Mouse (Mus musculus): ENCODE data around the gene Agap1. TPM values are rescaled to one million over a fixed set of nuclear protein-coding genes. Genes with fewer than 3 reads are reported as not detected.

The Agap1 gene
- polyA plus RNA-seq, 1 experiment from 2014 or later = 10.3 TPM

DNA sequence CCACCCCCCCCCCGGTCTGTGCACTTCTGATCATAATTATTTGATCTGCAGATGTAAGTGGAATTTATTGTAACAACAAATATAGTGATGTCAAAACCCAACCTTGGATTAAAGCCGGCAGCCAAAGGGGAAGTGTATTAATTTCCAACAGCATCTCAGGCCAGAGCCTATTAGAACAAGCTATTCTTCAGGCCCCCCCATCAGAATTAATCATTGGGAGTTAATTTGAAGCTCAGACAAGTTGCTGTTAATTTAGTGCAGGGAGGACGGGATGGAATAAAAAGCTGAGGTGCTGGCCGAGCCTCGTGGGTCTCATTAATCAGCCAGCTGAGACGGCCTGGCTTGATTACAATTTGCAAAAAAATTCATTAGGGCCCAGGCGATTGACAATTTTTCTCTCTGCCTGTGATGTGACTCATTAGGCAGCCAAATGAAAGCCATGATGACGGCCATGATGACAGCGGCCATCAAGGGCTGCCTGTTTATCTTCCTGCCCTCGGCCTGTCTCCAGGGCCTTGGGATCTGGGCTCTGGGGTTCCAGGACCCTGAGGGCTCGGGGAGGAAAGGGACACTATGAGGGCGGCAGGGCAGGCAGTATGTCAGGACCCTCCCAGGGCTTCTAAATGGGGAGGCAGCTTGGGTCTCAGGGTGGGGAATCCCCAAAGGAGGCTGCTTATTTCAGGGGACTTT, 471.0 kb downstream of the Agap1 start:
- peaks cover 49% of the 10 kb centered on the region for H3K4me1 ChIP-seq

DNA sequence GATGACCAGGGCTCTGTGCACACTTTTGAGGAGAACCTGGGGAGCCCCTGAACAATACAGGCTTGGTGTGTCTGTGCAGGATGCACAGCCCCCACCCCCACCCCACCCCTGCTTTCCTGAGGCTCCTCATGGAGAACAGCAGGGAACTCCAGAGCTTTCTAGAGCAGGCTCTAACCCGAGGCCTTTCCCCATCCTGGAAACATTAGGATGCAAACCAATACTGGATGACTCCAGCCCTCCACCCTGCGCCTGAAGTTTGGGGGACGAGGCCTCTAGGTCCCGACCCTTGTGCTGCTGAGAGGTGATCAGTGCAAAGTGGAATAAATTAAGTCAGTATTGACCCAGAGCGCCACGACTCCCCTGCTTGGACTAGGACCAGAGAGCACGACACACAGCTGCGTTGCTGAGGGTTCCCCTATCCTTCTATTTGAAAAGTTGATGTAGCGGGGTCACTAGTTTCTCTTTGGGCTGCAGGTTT, 472.0 kb downstream of the Agap1 start:
- DNase-seq (ENCODE audit: low spot score) = no peak
- peaks cover 100% of the 10 kb centered on the region for H3K27me3 ChIP-seq (ENCODE audit: insufficient read depth, poor library complexity, severe bottlenecking)
- H3K4me1 ChIP-seq = peaks cover 59% of the 10 kb centered on the region
- H3K36me3 ChIP-seq = no peaks in the 10 kb centered on the region
- no peak overlapping the region for H3K27ac ChIP-seq
- WGBS = 5% methylated on average over 9 of the region's 9 CpGs
- H3K4me3 ChIP-seq = peak overlapping the region; percentile 56
- H3K9me3 ChIP-seq = no peaks in the 10 kb centered on the region

More for the DNA sequence above, 471.0 kb downstream of the Agap1 start:
- no peak for DNase-seq (ENCODE audit: low spot score)
- no peaks in the 10 kb centered on the region for H3K36me3 ChIP-seq
- H3K9me3 ChIP-seq = no peaks in the 10 kb centered on the region
- H3K4me3 ChIP-seq = no peak overlapping the region
- peaks cover 100% of the 10 kb centered on the region for H3K27me3 ChIP-seq (ENCODE audit: insufficient read depth, poor library complexity, severe bottlenecking)
- 19% methylated on average over 12 of the region's 12 CpGs for WGBS
- H3K27ac ChIP-seq = no peak overlapping the region

DNA sequence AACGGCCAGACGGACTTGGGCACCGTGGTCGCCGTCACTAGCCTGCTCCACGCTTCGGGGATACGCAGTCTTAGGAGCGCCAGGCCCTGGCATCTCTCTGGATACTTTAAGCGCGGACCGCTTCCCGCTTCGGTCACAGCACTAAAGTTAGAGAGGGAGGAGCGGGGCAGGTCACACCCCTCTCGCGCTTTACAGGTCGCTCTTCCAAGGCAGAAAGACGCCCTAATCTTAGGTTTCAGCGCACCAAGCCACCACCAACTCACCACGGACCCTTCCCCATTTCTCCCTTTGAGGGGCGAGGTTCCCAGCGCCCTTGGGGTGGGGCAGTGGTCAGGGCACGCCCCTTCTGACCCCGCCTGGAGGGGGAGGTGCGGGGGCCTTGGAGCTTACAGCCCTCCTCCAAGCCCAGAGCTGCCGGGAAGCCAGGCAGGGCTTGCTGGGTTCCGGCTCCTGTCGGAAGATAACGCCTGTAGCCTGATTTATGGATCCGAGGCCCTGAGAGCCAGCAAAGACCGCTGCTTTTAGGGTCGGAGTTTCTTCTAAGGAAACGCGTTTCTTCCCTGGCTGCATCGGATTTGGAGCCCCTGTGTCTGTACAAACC, 472.6 kb downstream of the Agap1 start:
- Histone ChIP-seq H3K27ac (no peak overlapping the region), H3K4me3 (peak overlapping the region; percentile 56), H3K36me3 (no peaks in the 10 kb centered on the region), H3K27me3 (ENCODE audit: insufficient read depth, poor library complexity, severe bottlenecking) (peaks cover 100% of the 10 kb centered on the region), H3K4me1 (peaks cover 64% of the 10 kb centered on the region), H3K9me3 (no peaks in the 10 kb centered on the region)
- WGBS = 2% methylated on average over 36 of the region's 36 CpGs
- no peak for DNase-seq (ENCODE audit: low spot score)

DNA sequence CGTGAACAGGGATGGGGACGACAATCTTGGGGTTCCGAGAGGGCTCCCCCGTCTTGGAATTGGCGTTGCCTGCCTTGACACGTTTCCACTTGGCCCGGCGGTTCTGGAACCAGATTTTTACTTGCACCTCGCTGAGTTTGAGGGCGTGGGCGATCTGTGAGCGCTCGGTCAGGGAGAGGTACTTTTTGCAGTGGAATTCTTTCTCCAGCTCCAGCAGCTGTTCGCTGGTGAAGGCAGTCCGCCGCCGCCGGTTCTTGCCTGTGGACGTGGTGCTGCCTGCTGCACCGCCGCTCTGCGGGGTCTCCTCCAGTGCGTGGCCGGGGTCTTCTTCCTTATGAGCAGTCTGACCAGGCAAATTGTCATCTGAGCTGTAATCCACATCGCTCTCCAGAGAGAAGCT, 474.1 kb downstream of the Agap1 start:
- DNase-seq (ENCODE audit: low spot score) = no peak

DNA sequence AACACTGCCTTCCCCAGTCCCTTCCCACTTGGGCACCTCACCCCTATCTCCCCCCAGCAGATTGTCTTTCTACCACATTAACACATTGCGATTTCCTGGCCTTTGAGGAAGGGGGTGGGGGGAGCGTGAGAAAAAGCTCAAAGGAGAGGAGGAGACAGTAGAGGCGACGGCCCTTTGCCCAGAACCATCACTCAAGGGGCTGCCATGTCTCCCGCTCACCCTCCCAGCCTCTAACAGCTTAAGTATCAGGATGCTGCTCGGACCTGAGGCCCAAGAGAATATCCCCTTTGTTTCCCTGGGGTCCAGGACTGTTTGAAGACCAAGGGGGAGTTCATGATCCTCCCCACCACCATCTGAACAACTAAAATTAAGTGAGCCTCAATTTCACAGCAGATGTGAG, 474.6 kb downstream of the Agap1 start:
- Histone ChIP-seq H3K4me3 (peak overlapping the region; percentile 27), H3K9me3 (no peaks in the 10 kb centered on the region), H3K27me3 (ENCODE audit: insufficient read depth, poor library complexity, severe bottlenecking) (peaks cover 98% of the 10 kb centered on the region), H3K4me1 (peaks cover 46% of the 10 kb centered on the region), H3K36me3 (no peaks in the 10 kb centered on the region), H3K27ac (no peak overlapping the region)
- WGBS = 2% methylated on average over 6 of the region's 6 CpGs
- no peak for DNase-seq (ENCODE audit: low spot score)

More for the DNA sequence above, 474.1 kb downstream of the Agap1 start:
- no peaks in the 10 kb centered on the region for H3K9me3 ChIP-seq
- peaks cover 98% of the 10 kb centered on the region for H3K27me3 ChIP-seq (ENCODE audit: insufficient read depth, poor library complexity, severe bottlenecking)
- no peak overlapping the region for H3K27ac ChIP-seq
- no peaks in the 10 kb centered on the region for H3K36me3 ChIP-seq
- WGBS = 5% methylated on average over 25 of the region's 25 CpGs
- H3K4me3 ChIP-seq = peak overlapping the region; percentile 27
- H3K4me1 ChIP-seq = peaks cover 49% of the 10 kb centered on the region

DNA sequence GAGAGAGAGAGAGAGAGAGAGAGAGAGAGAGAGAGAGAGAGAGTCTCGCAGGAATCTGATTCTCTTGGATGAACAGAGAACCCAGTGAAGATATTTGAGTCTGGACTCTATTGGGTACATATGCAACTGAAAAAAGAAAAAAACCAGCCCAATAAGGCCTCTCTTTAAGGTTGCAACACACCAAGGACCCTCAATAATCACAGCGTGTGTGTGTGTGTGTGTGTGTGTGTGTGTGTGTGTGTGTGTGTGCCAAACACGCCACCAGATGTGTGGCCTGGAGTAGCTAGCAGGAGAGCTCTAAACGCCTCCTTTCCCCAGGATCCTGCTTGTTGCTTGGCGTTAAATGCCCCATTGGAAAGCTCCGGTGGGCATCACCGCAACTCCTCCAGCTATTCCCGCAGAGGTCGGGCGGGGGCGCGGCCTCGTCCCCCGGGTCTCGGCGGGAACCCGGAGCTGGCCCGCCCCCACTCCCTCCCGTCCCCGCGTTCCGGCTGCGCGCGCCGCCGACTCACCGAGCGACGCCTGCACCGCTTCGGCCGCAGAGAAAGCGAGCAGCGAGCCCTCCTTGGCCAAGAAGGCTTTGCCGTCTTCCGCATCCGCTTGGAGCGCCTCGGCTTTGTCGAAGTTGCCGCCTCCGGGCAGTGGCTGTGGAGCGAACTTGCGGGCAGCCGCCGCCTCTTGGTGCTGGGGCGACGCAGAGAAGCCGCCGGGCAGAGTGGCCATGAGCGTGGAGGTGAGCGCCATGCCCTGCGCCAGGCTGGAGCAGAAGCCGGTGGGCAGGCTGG, 475.3 kb downstream of the Agap1 start:
- Histone ChIP-seq H3K4me1 (peaks cover 46% of the 10 kb centered on the region), H3K27ac (peak overlapping the region; percentile 62; the same call in 1 of the 2 replicates), H3K4me3 (peak overlapping the region; percentile 71), H3K9me3 (no peaks in the 10 kb centered on the region), H3K27me3 (ENCODE audit: insufficient read depth, poor library complexity, severe bottlenecking) (peaks cover 98% of the 10 kb centered on the region), H3K36me3 (no peaks in the 10 kb centered on the region)
- WGBS = under 1% methylated on average over 55 of the region's 55 CpGs
- DNase-seq (ENCODE audit: low spot score) = no peak

DNA sequence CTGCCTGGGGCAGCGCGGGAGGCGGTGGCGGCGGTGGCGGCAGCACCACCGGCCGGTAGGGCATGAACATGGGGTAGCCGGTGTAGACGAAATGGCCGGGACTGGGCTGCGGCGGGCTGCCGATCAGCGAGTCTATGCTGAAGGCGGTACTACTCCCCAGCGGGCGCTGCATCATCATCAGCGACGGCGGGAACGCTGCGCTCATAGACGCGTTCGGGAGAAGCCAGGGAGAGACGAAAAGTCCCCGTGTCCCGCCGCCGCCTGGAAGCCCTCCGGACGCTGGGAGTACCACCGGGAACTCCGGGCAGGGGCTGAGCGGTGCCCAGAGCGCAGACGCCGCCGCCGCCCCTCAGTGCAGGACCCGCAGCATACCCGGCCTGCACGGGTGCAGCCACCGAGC, 475.9 kb downstream of the Agap1 start:
- Histone ChIP-seq H3K27me3 (ENCODE audit: insufficient read depth, poor library complexity, severe bottlenecking) (peaks cover 98% of the 10 kb centered on the region), H3K9me3 (no peaks in the 10 kb centered on the region), H3K4me3 (peak overlapping the region; percentile 71), H3K36me3 (no peaks in the 10 kb centered on the region), H3K4me1 (peaks cover 46% of the 10 kb centered on the region), H3K27ac (peak overlapping the region; percentile 62; the same call in 1 of the 2 replicates)
- WGBS = under 1% methylated on average over 45 of the region's 45 CpGs
- no peak for DNase-seq (ENCODE audit: low spot score)

DNA sequence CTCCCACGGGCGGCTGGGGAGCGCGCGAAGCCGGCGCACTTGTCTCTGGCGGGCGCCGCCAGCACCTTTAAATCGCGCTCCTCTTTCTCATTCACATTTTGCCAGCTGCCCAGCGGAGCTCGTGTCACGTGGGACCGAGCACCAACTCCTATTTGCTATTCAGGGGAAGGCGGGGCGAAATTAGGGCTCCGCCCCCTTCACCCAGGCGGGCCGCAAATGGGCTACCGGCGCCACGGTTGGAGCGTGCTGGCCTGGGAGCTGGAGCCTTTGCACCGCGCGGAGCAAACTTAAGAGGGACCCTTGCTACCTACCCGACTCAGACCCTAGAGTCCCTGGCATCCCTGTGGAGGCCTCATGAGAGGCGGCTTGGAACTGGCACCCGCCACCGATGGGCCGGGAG, 476.5 kb downstream of the Agap1 start, which contains the start of gene Gbx2:
Gbx2 (minus strand) TSS at position 60 of the 400 bp plus-strand sequence.
- under 1% methylated on average over 33 of the region's 33 CpGs for WGBS
- DNase-seq (ENCODE audit: low spot score) = peak; percentile 89
- Histone ChIP-seq H3K27me3 (ENCODE audit: insufficient read depth, poor library complexity, severe bottlenecking) (peaks cover 98% of the 10 kb centered on the region), H3K9me3 (no peaks in the 10 kb centered on the region), H3K36me3 (no peaks in the 10 kb centered on the region), H3K27ac (peak within 1 kb of the TSS; percentile 62; the same call in 1 of the 2 replicates), H3K4me1 (peaks cover 52% of the 10 kb centered on the region), H3K4me3 (peak within 1 kb of the TSS; percentile 71)

DNA sequence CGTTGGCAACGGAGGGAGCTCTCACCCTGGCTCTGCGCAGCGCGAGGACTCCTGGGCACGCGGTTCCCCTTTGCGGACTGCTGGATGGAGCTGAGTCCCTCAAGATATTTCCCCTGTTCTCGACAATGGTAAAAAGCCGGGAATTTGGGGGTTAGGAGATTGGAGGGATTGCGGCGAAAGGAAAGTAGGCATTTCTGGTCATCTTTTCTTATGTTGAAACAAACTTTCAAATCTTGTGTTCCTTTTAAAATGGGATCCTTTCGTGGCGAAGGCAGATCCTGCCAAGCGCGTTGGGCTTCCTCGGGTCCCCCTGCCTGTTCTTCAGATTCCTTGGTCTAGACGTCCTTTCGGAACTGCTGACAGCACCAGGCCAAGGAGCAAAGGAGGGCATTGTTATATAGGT, 477.4 kb downstream of the Agap1 start:
- DNase-seq (ENCODE audit: low spot score) = peak; percentile 58
- 2% methylated on average over 19 of the region's 19 CpGs for WGBS
- Histone ChIP-seq H3K4me1 (peaks cover 49% of the 10 kb centered on the region), H3K27ac (no peak overlapping the region), H3K9me3 (no peaks in the 10 kb centered on the region), H3K36me3 (no peaks in the 10 kb centered on the region), H3K27me3 (ENCODE audit: insufficient read depth, poor library complexity, severe bottlenecking) (peaks cover 98% of the 10 kb centered on the region), H3K4me3 (peak overlapping the region; percentile 71; the same call in 1 of the 2 replicates)

DNA sequence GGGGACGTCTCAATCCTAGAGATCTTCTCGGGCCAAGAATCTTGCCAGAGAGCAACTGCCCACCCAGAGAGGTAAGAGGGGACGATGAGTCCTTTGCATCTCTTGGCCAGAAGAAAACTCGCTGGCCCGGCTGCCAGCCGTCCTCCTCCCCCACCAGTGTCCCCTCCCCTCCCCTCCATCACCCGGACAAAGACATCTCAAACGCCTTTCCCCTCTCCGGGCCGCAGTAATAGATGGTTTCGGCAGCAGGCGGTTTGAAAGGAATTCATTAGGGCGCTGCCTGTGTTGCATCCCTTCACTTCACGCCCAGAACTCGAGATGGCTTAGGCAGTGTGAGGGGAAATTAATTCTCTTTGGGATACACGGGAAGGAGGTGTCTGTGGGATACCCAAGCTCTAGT, 478.0 kb downstream of the Agap1 start:
- Histone ChIP-seq H3K36me3 (no peaks in the 10 kb centered on the region), H3K4me1 (peaks cover 43% of the 10 kb centered on the region), H3K4me3 (no peak overlapping the region), H3K27me3 (ENCODE audit: insufficient read depth, poor library complexity, severe bottlenecking) (peaks cover 98% of the 10 kb centered on the region), H3K9me3 (no peaks in the 10 kb centered on the region), H3K27ac (no peak overlapping the region)
- no peak for DNase-seq (ENCODE audit: low spot score)
- 2% methylated on average over 16 of the region's 16 CpGs for WGBS

DNA sequence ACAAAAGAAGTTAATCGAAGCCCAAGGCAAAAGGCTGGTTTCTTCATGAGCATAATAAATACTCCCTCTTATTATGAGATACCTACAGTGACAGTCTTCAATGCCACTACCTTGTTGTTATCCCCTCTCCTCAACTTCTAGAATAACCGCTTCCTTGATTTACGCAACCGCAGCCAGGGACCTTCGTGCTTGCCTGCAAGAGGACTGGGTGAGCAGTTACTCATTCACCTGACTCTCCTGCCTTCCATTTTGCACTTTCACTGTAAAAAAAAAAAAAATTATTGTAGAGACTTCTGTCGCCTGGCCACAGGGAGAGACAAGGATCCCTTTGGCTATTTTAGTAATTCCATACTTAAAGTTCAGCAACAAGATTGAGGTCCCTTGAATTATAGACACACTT, 478.4 kb downstream of the Agap1 start:
- WGBS = 11% methylated on average over 6 of the region's 6 CpGs
- Histone ChIP-seq H3K27ac (no peak overlapping the region), H3K36me3 (no peaks in the 10 kb centered on the region), H3K9me3 (no peaks in the 10 kb centered on the region), H3K4me3 (no peak overlapping the region), H3K4me1 (peaks cover 42% of the 10 kb centered on the region), H3K27me3 (ENCODE audit: insufficient read depth, poor library complexity, severe bottlenecking) (peaks cover 98% of the 10 kb centered on the region)
- DNase-seq (ENCODE audit: low spot score) = no peak

DNA sequence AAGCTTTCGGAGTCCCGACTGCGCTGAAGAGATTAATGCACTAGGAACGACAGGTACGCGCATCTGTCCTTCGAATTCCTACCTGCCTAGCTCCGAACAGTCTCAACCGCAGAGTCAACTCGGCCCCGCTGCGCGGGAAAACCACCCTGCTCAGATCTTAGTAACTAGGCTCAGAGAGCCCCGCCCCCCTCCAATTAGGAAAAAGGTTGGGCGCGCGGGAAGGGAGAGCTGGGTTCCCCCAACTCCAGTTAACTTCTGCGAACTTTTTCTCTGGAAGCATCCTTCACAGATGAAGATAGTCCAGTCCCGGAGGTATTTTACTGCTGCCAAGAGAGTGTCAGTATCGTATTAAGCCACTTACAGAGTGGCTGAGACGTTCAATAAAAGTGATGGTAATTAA, 479.2 kb downstream of the Agap1 start:
- Histone ChIP-seq H3K27me3 (ENCODE audit: insufficient read depth, poor library complexity, severe bottlenecking) (peaks cover 98% of the 10 kb centered on the region), H3K4me1 (peaks cover 39% of the 10 kb centered on the region), H3K9me3 (no peaks in the 10 kb centered on the region), H3K27ac (no peak overlapping the region), H3K4me3 (no peak overlapping the region), H3K36me3 (no peaks in the 10 kb centered on the region)
- DNase-seq (ENCODE audit: low spot score) = no peak
- WGBS = 1% methylated on average over 21 of the region's 21 CpGs

Measured in heart, embryonic 10.5 days (tissue).